Mouse (Mus musculus) E14TG2a.4 (cell line): ENCODE results near the gene Tmtc3.

Source experiments
- H3K27me3 ChIP-seq: 2 replicates; pipeline ENCODE4 v1.6.1; 2014; ENCODE audit warnings: low read length, control low read depth; ENCODE audit not compliant: insufficient read depth
- H3K36me3 ChIP-seq: 2 replicates; pipeline ENCODE4 v1.6.1; 2014; ENCODE audit warnings: low read length, control low read depth; ENCODE audit not compliant: insufficient read depth
- H3K4me1 ChIP-seq: replicated peaks from 2 replicates; pipeline ENCODE4 v1.6.1; 2014; ENCODE audit warnings: low read depth, low read length, control low read depth
- H3K4me3 ChIP-seq: replicated peaks from 2 replicates; pipeline ENCODE4 v1.5.1; 2014; ENCODE audit warnings: mild to moderate bottlenecking, low read length
- H3K9me3 ChIP-seq: 2 replicates; pipeline ENCODE4 v1.6.1; 2014; ENCODE audit warnings: low read length, control low read depth
- CTCF ChIP-seq: conservative IDR thresholded peaks from 2 replicates; pipeline ENCODE4 v1.5.1; 2014; ENCODE audit warnings: low read length
- NANOG ChIP-seq: IDR thresholded peaks from 2 replicates; pipeline ENCODE4 v1.6.1; 2014; ENCODE audit warnings: borderline replicate concordance, low read length, mixed read lengths
- POU5F1 ChIP-seq: IDR thresholded peaks from 2 replicates; pipeline ENCODE4 v1.6.1; 2014; ENCODE audit warnings: low read length, borderline replicate concordance

Tmtc3 gene

GRCm38 (mm10) chr10:100487097-100487978, at the start of gene Tmtc3, which contains the start of gene Cep290:
Gene Tmtc3, minus strand, starts transcription at chr10:100487350.
Gene Cep290, plus strand, starts transcription at chr10:100487558.
- Histone ChIP-seq H3K9me3 (no peaks in the 10 kb centered on the region), H3K4me1 (peaks cover 11% of the 10 kb centered on the region), H3K27me3 (no peaks in the 10 kb centered on the region), H3K36me3 (no peaks in the 10 kb centered on the region), H3K4me3 (peak within 1 kb of the TSS; percentile 95)
- TF ChIP-seq NANOG = no peak
- no peak for TF ChIP-seq POU5F1
- TF ChIP-seq CTCF = no peak

DNA sequence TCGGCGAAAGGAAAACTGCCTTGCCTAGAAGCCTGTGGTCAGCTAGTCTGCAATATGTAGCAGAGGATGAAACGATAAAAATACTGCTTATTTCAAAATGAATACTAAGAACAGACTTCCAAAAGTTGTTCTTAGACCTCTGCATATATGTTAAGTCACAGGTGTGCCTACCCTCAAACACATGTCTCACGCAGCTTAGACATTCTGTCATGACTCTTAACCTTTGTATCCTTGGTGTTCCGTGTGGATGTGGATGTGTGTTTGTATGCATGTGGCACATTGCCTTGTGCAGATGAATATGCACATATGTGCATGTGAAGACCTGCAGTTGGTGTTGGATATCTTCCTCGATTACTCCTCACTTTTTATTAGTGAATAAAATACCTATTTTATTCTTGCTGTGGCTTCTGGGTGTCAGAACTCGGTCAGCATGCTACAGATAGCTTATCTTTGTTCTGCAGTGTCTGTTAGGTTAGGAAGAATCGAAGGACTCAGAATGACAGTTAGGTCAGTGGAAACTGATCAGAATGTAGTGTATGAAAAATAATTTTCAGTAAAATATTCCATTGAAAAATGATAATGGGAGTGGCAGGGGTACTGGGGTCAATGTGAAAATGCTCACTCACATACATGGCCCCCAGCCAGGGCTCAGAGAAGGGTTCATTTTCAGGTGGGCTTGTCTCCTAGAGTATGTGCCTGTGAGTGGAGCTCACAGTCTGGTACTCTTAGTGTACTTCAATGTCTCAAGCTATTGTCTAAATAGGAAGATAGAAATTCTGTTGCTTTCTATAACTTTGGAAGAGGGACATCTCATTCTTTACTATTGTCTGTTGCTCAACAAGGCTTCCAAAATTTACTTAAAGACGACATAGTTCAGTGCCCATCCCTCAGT, 37.6 kb upstream of the Tmtc3 start:
- Histone ChIP-seq H3K4me3 (no peak overlapping the region), H3K9me3 (no peaks in the 10 kb centered on the region), H3K36me3 (no peaks in the 10 kb centered on the region), H3K4me1 (no peaks in the 10 kb centered on the region), H3K27me3 (no peaks in the 10 kb centered on the region)
- no peak for TF ChIP-seq POU5F1
- no peak for TF ChIP-seq CTCF

DNA sequence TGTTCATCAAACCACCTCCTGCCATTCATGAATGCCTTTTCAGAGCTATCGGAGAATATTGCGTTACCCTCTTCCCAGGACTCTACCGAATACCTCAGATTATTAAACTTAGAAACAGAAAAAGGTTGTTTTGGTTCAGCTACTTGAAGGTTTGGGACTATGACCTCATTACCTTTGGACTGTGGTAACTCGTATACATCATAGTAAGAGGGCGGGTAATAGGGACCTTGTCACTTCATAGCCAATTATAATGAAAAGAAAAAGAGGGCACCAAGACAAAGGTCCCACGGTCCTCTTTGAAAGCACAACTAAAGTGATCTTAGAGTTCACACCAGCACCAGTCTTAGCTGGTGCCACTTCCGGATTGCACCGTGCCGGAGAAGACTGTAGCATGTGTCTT, 35.2 kb upstream of the Tmtc3 start:
- Histone ChIP-seq H3K27me3 (no peaks in the 10 kb centered on the region), H3K4me1 (no peaks in the 10 kb centered on the region), H3K36me3 (peaks cover 5% of the 10 kb centered on the region), H3K4me3 (no peak overlapping the region), H3K9me3 (no peaks in the 10 kb centered on the region)
- TF ChIP-seq NANOG = no peak
- no peak for TF ChIP-seq POU5F1
- TF ChIP-seq CTCF = no peak

GRCm38 (mm10) chr10:100521617-100522016, 34.5 kb upstream of the Tmtc3 start:
- Histone ChIP-seq H3K9me3 (no peaks in the 10 kb centered on the region), H3K4me3 (no peak overlapping the region), H3K27me3 (no peaks in the 10 kb centered on the region), H3K4me1 (no peaks in the 10 kb centered on the region), H3K36me3 (peaks cover 5% of the 10 kb centered on the region)
- TF ChIP-seq NANOG (no peak), POU5F1 (no peak), CTCF (no peak)

DNA sequence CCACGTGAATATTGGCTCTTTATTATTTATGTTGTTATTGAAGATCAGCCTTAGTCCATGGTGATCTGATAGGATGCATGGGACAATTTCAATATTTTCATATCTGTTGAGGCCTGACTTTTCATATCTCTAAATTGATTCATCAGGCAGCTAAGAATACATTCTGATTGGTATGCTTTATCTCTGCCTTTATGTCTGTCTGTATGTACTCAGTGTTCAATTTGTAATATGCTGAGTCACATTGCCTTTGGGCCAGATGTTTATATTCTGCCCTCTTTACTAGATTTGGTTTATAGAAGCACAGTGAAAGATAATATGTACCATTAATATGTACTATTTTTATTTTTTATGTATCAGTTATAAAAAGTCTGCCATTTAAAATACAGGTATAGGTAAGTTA, 21.0 kb upstream of the Tmtc3 start:
- no peaks in the 10 kb centered on the region for H3K9me3 ChIP-seq
- no peaks in the 10 kb centered on the region for H3K27me3 ChIP-seq
- H3K4me3 ChIP-seq = no peak overlapping the region
- H3K36me3 ChIP-seq = 0 out of 2 replicates have a peak, but pooled peaks cover 3% of the 10 kb centered on the region
- no peaks in the 10 kb centered on the region for H3K4me1 ChIP-seq
- TF ChIP-seq POU5F1 = no peak
- no peak for TF ChIP-seq NANOG
- TF ChIP-seq CTCF = no peak

- Histone ChIP-seq H3K4me1 (no peaks in the 10 kb centered on the region), H3K36me3 (peaks cover 22% of the 10 kb centered on the region), H3K9me3 (no peaks in the 10 kb centered on the region), H3K4me3 (no peak overlapping the region), H3K27me3 (no peaks in the 10 kb centered on the region)
- TF ChIP-seq POU5F1 (no peak), NANOG (no peak), CTCF (no peak)
Measured at GRCm38 (mm10) chr10:100498309-100498708, 11.2 kb upstream of the Tmtc3 start.

- TF ChIP-seq POU5F1 (no peak), NANOG (no peak), CTCF (no peak)
Measured at GRCm38 (mm10) chr10:100491916-100492315, 4.8 kb upstream of the Tmtc3 start.

GRCm38 (mm10) chr10:100486701-100487096, 451 bp downstream of the Tmtc3 start:
- Histone ChIP-seq H3K27me3 (no peaks in the 10 kb centered on the region), H3K9me3 (no peaks in the 10 kb centered on the region), H3K4me3 (peak overlapping the region; percentile 95), H3K36me3 (no peaks in the 10 kb centered on the region), H3K4me1 (peaks cover 11% of the 10 kb centered on the region)
- TF ChIP-seq NANOG (no peak), CTCF (no peak), POU5F1 (no peak)

More at GRCm38 (mm10) chr10:100491916-100492315, 4.8 kb upstream of the Tmtc3 start:
- Histone ChIP-seq H3K27me3 (no peaks in the 10 kb centered on the region), H3K36me3 (peaks cover 12% of the 10 kb centered on the region), H3K4me1 (peaks cover 5% of the 10 kb centered on the region; the same call in 1 of the 2 replicates), H3K9me3 (no peaks in the 10 kb centered on the region), H3K4me3 (no peak overlapping the region)

DNA sequence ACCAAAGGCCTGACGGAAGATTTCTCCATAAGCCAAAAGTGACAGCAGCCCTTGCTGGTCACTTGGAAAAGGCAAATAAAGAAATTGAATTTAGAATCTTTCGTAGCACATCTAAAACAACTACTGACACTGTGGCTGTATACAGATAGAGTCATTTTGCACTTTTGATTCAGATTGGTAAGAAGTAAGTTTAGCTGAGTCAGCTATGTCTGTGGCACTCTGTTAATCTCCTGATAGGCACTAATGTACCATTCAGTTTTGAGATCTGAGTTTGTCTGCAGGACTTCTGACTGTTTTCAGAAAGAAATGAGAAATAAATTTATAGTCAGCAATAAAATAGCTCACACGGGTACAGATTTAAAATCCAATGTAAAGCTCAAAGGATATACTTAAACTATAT, 7.6 kb downstream of the Tmtc3 start:
- H3K4me3 ChIP-seq = no peak overlapping the region
- peaks cover 25% of the 10 kb centered on the region for H3K36me3 ChIP-seq
- no peaks in the 10 kb centered on the region for H3K27me3 ChIP-seq
- H3K9me3 ChIP-seq = no peaks in the 10 kb centered on the region
- no peaks in the 10 kb centered on the region for H3K4me1 ChIP-seq
- TF ChIP-seq CTCF (no peak), POU5F1 (no peak), NANOG (no peak)
